Mouse (Mus musculus): Measurements from ENCODE around the gene Tfap2b. TPM values are rescaled to one million over a fixed set of nuclear protein-coding genes. Genes with fewer than 3 reads are reported as not detected.

The Tfap2b gene
- total and polyA plus RNA-seq, 3 experiments, result not detected

DNA sequence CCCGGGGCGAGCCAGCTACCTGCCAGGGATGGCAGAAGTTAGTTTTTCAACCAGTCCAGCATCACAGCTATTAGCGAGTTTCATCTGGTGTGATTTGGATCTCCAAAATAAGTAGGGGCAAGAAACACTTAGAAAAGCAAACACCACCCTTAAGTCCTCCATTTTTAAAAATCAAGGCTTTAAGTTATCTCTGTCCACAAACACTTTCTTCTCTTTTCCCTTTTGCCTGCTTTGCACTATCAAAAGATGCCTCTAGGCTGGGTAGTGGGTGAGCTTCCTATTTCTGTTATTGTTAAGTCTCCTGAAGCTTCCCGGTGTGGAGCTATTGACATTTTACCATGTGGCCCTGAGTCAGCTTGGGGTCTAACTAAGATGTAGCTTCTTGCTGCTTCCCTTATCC lies 4.5 kb downstream of the Tfap2b start:
- H3K27me3 ChIP-seq (ENCODE audit: control insufficient read depth in 1 of 2, insufficient read depth in 2 of 2, low read length in 2 of 2), result no peaks in the 10 kb centered on the region

DNA sequence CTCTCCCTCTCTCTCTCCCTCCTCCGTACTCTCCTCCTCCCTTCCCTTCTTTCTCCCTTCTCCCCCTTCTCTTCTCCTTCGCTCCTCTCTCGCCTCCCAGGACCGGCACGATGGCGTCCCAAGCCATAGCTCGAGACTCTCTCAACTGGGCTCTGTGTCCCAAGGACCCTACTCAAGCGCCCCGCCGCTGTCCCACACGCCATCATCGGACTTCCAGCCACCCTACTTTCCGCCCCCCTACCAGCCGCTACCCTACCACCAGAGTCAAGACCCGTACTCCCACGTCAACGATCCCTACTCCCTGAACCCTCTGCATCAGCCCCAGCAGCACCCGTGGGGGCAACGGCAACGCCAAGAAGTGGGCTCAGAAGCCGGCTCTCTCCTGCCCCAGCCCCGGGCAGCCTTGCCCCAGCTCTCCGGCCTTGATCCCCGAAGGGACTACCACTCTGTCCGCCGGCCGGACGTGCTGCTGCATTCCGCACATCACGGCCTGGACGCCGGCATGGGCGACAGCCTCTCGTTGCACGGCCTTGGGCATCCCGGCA lies 5.2 kb downstream of the Tfap2b start:
- Histone ChIP-seq H3K4me3 (ENCODE audit: control insufficient read depth in 1 of 2, insufficient read depth in 1 of 2, low read depth in 2 of 2, low read length in 2 of 2) (no peak overlapping the region), H3K27me3 (ENCODE audit: control insufficient read depth in 1 of 2, insufficient read depth in 2 of 2, low read length in 2 of 2) (no peaks in the 10 kb centered on the region), H3K79me2 (ENCODE audit: control insufficient read depth, insufficient read depth, low read length, poor library complexity) (no peaks in the 10 kb centered on the region), H3K4me1 (ENCODE audit: control insufficient read depth in 1 of 2, insufficient read depth in 2 of 2, low read length in 2 of 2) (no peaks in the 10 kb centered on the region), H3K36me3 (ENCODE audit: control insufficient read depth in 1 of 2, insufficient read depth in 2 of 2, low read length in 2 of 2) (no peaks in the 10 kb centered on the region), H3K9me3 (replicated peaks; ENCODE audit: insufficient read depth, low read length) (no peaks in the 10 kb centered on the region), H3K9ac (ENCODE audit: control insufficient read depth, low read depth, low read length, poor library complexity, severe bottlenecking) (no peak overlapping the region), H3K27ac (ENCODE audit: control insufficient read depth, low read depth, low read length) (no peak overlapping the region)
- TF ChIP-seq UBTF (IDR thresholded peaks at IDR 0.05; ENCODE audit: borderline replicate concordance, insufficient read depth, low read depth, low read length), result no peak
- no peak for DNase-seq (ENCODE audit: low read depth, low spot score)

More for the DNA sequence above, 4.5 kb downstream of the Tfap2b start:
- Histone ChIP-seq H3K36me3 (ENCODE audit: control insufficient read depth in 1 of 2, insufficient read depth in 2 of 2, low read length in 2 of 2) (no peaks in the 10 kb centered on the region), H3K4me3 (ENCODE audit: control insufficient read depth in 1 of 2, insufficient read depth in 1 of 2, low read depth in 2 of 2, low read length in 2 of 2) (no peak overlapping the region), H3K27ac (ENCODE audit: control insufficient read depth, low read depth, low read length) (no peak overlapping the region), H3K9me3 (replicated peaks; ENCODE audit: insufficient read depth, low read length) (no peaks in the 10 kb centered on the region), H3K79me2 (ENCODE audit: control insufficient read depth, insufficient read depth, low read length, poor library complexity) (no peaks in the 10 kb centered on the region), H3K4me1 (ENCODE audit: control insufficient read depth in 1 of 2, insufficient read depth in 2 of 2, low read length in 2 of 2) (no peaks in the 10 kb centered on the region), H3K9ac (ENCODE audit: control insufficient read depth, low read depth, low read length, poor library complexity, severe bottlenecking) (no peak overlapping the region)
- TF ChIP-seq SIN3A (IDR thresholded peaks at IDR 0.05; ENCODE audit: low read length), result no peak
- TF ChIP-seq NRF1 (IDR thresholded peaks at IDR 0.05; ENCODE audit: insufficient read depth, low read depth, low read length, poor library complexity, severe bottlenecking), result no peak
- TF ChIP-seq BHLHE40 (IDR thresholded peaks at IDR 0.05; ENCODE audit: borderline replicate concordance, low read depth, low read length), result no peak
- TF ChIP-seq MAZ (IDR thresholded peaks at IDR 0.05; ENCODE audit: low read depth, low read length), result no peak
- no peak for TF ChIP-seq MAX (IDR thresholded peaks at IDR 0.05; ENCODE audit: low read length)
- TF ChIP-seq EP300 (IDR thresholded peaks at IDR 0.05; ENCODE audit: low read depth in 1 of 2, low read length in 2 of 2), result no peak
- no peak for TF ChIP-seq CHD1 (IDR thresholded peaks at IDR 0.05; ENCODE audit: low read depth, low read length)
- no peak for TF ChIP-seq CTCF (IDR thresholded peaks at IDR 0.05 in 2 of 3, conservative IDR thresholded peaks at IDR 0.05 in 1 of 3; ENCODE audit: control insufficient read depth in 1 of 3, insufficient read depth in 1 of 3, low read depth in 2 of 3, low read length in 3 of 3, poor library complexity in 1 of 3, severe bottlenecking in 1 of 3)
- TF ChIP-seq TBP (IDR thresholded peaks at IDR 0.05; ENCODE audit: low read depth, low read length), result no peak
- DNase-seq (ENCODE audit: low read depth, low spot score), result no peak

DNA sequence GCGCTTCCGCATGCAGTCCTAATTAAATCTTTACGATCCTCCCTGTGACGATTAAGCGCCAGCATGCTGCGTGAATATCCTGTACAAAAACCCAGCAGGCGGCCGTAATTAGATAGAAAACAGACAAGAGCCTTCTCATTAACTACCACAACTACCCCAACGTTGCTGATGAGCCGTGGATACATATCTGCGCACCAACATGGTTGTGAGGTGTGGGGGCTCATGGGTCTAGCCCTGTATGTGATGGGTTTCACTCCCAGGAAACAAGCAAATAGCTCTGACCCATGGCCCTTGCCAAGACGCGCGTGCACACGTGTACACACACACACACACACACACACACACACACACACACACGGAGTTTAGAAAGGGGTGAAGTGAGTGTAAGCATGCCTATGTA lies 8.7 kb downstream of the Tfap2b start:
- no peak overlapping the region for H3K4me3 ChIP-seq (ENCODE audit: control insufficient read depth in 1 of 2, insufficient read depth in 1 of 2, low read depth in 2 of 2, low read length in 2 of 2)

More for the DNA sequence above, 8.7 kb downstream of the Tfap2b start:
- Histone ChIP-seq H3K79me2 (ENCODE audit: control insufficient read depth, insufficient read depth, low read length, poor library complexity) (no peaks in the 10 kb centered on the region), H3K9me3 (replicated peaks; ENCODE audit: insufficient read depth, low read length) (no peaks in the 10 kb centered on the region), H3K27ac (ENCODE audit: control insufficient read depth, low read depth, low read length) (no peak overlapping the region), H3K36me3 (ENCODE audit: control insufficient read depth in 1 of 2, insufficient read depth in 2 of 2, low read length in 2 of 2) (no peaks in the 10 kb centered on the region), H3K27me3 (ENCODE audit: control insufficient read depth in 1 of 2, insufficient read depth in 2 of 2, low read length in 2 of 2) (no peaks in the 10 kb centered on the region), H3K4me1 (ENCODE audit: control insufficient read depth in 1 of 2, insufficient read depth in 2 of 2, low read length in 2 of 2) (no peaks in the 10 kb centered on the region), H3K9ac (ENCODE audit: control insufficient read depth, low read depth, low read length, poor library complexity, severe bottlenecking) (no peak overlapping the region)
- no peak for DNase-seq (ENCODE audit: low read depth, low spot score)
- no peak for TF ChIP-seq NRF1 (IDR thresholded peaks at IDR 0.05; ENCODE audit: insufficient read depth, low read depth, low read length, poor library complexity, severe bottlenecking)
- TF ChIP-seq MXI1 (IDR thresholded peaks at IDR 0.05; ENCODE audit: low read depth, low read length), result no peak
- no peak for TF ChIP-seq USF2 (IDR thresholded peaks at IDR 0.05; ENCODE audit: borderline replicate concordance in 1 of 2, insufficient read depth in 1 of 2, low read depth in 1 of 2, low read length in 2 of 2)
- TF ChIP-seq E2F4 (IDR thresholded peaks at IDR 0.05; ENCODE audit: borderline replicate concordance, low read depth, low read length), result no peak
- no peak for TF ChIP-seq MAFK (IDR thresholded peaks at IDR 0.05; ENCODE audit: borderline replicate concordance, low read depth, low read length)
- TF ChIP-seq CHD2 (IDR thresholded peaks at IDR 0.05; ENCODE audit: low read length), result no peak
- TF ChIP-seq CTCF (IDR thresholded peaks at IDR 0.05 in 2 of 3, conservative IDR thresholded peaks at IDR 0.05 in 1 of 3; ENCODE audit: control insufficient read depth in 1 of 3, insufficient read depth in 1 of 3, low read depth in 2 of 3, low read length in 3 of 3, poor library complexity in 1 of 3, severe bottlenecking in 1 of 3), result no peak
- no peak for TF ChIP-seq RCOR1 (IDR thresholded peaks at IDR 0.05; ENCODE audit: low read depth, low read length)
- no peak for TF ChIP-seq KAT2A (conservative IDR thresholded peaks at IDR 0.05; ENCODE audit: low read depth, low read length)

All from MEL (cell line).